Mouse (Mus musculus): ENCODE results near the gene Apol8. TPM values are rescaled to one million over a fixed set of nuclear protein-coding genes. Genes with fewer than 3 reads are reported as not detected.

The Apol8 gene
- polyA plus RNA-seq, 1 experiment = 0.08 TPM

GRCm38 (mm10) chr15:77774303-77774702 is 17.5 kb upstream of the Apol8 start:
- no peaks in the 10 kb centered on the region for H3K4me1 ChIP-seq (replicated peaks; ENCODE audit: control insufficient read depth, insufficient read depth, low read length)

DNA sequence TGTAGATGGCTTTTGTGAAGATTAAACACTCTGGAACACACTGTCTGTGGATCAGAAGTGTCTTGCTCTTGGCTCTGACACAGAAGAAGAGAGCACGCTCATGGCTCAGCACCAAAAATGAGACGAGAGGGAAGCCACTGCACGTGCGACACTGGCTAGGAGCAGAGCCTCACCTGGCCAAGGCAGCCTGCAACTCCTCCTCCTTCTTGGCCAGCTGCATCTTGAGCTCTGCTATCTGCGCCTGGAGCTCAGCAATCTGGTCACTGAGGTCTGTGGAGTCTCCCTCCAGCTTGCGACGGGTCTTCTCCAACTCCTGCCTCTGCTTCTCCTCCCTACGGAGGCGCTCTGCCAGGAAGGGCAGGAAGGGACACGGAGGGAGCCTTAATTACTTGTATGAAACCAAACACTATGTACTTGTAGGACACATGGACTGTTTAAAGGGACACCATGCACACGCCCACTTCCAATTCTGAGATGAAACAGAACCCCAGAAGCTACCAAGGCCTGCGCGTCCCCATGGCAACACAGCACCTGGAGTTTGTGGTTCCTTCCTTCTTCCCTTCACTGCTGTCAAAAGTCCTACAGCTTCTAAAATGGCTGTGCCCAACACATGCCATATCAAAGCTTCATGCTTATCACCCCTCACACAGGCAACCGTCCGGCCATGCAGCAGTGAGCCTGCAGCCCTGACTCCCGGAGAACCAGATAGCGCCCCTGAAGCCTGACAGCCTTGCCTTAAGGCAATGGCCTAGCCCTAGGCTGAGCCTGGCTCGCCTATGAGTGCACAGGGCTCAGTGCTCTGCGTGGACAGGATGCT is 16.5 kb upstream of the Apol8 start:
- Histone ChIP-seq H3K4me3 (ENCODE audit: control insufficient read depth, insufficient read depth, low read length) (no peak overlapping the region), H3K27me3 (ENCODE audit: control insufficient read depth, insufficient read depth, low read length) (no peaks in the 10 kb centered on the region), H3K36me3 (ENCODE audit: control insufficient read depth, insufficient read depth, low read length) (peaks cover 96% of the 10 kb centered on the region), H3K4me1 (replicated peaks; ENCODE audit: control insufficient read depth, insufficient read depth, low read length) (no peaks in the 10 kb centered on the region), H3K27ac (ENCODE audit: control insufficient read depth, insufficient read depth, low read length) (no peak overlapping the region)
- 89% methylated on average over 19 of the region's 19 CpGs for WGBS
- TF ChIP-seq CTCF (IDR thresholded peaks at IDR 0.05; ENCODE audit: borderline replicate concordance, control insufficient read depth, extremely low read depth, insufficient read depth, low read length, poor library complexity) = no peak
- TF ChIP-seq POLR2A (IDR thresholded peaks at IDR 0.05; ENCODE audit: control insufficient read depth, extremely low read depth, insufficient read depth, low read length, poor library complexity) = no peak
- no peak for DNase-seq

More at GRCm38 (mm10) chr15:77774303-77774702, 17.5 kb upstream of the Apol8 start:
- 98% methylated on average over 10 of the region's 10 CpGs for WGBS
- peaks cover 96% of the 10 kb centered on the region for H3K36me3 ChIP-seq (ENCODE audit: control insufficient read depth, insufficient read depth, low read length)
- no peak overlapping the region for H3K4me3 ChIP-seq (ENCODE audit: control insufficient read depth, insufficient read depth, low read length)
- H3K27ac ChIP-seq (ENCODE audit: control insufficient read depth, insufficient read depth, low read length) = no peak overlapping the region
- DNase-seq = no peak
- no peaks in the 10 kb centered on the region for H3K27me3 ChIP-seq (ENCODE audit: control insufficient read depth, insufficient read depth, low read length)
- no peak for TF ChIP-seq POLR2A (IDR thresholded peaks at IDR 0.05; ENCODE audit: control insufficient read depth, extremely low read depth, insufficient read depth, low read length, poor library complexity)
- no peak for TF ChIP-seq CTCF (IDR thresholded peaks at IDR 0.05; ENCODE audit: borderline replicate concordance, control insufficient read depth, extremely low read depth, insufficient read depth, low read length, poor library complexity)

GRCm38 (mm10) chr15:77770942-77771341 is 14.1 kb upstream of the Apol8 start:
- Histone ChIP-seq H3K27ac (ENCODE audit: control insufficient read depth, insufficient read depth, low read length) (no peak overlapping the region), H3K36me3 (ENCODE audit: control insufficient read depth, insufficient read depth, low read length) (peaks cover 96% of the 10 kb centered on the region), H3K27me3 (ENCODE audit: control insufficient read depth, insufficient read depth, low read length) (no peaks in the 10 kb centered on the region), H3K4me3 (ENCODE audit: control insufficient read depth, insufficient read depth, low read length) (no peak overlapping the region), H3K4me1 (replicated peaks; ENCODE audit: control insufficient read depth, insufficient read depth, low read length) (no peaks in the 10 kb centered on the region)
- no peak for TF ChIP-seq CTCF (IDR thresholded peaks at IDR 0.05; ENCODE audit: borderline replicate concordance, control insufficient read depth, extremely low read depth, insufficient read depth, low read length, poor library complexity)
- TF ChIP-seq POLR2A (IDR thresholded peaks at IDR 0.05; ENCODE audit: control insufficient read depth, extremely low read depth, insufficient read depth, low read length, poor library complexity) = no peak
- 97% methylated on average over 9 of the region's 9 CpGs for WGBS
- no peak for DNase-seq

DNA sequence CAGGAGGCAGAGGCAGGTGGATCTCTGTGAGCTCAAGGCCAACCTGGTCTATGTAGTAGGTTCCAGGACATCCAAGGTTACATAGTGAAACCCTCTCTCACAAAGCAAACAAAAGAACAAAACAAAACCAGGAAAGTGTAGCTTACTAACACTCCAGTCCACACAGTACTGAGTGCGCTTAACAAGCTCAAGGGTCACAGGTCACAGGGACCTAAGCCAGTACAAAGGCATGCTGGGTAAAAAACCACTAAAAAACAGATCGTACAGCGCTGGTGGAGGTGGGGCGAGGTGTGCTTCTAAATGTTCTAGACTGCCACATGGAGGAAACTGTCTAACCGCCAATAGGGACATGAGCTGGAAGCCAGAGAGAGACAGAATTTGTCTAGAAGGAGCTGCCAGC is 13.5 kb upstream of the Apol8 start:
- no peaks in the 10 kb centered on the region for H3K4me1 ChIP-seq (replicated peaks; ENCODE audit: control insufficient read depth, insufficient read depth, low read length)
- no peak overlapping the region for H3K4me3 ChIP-seq (ENCODE audit: control insufficient read depth, insufficient read depth, low read length)
- peaks cover 97% of the 10 kb centered on the region for H3K36me3 ChIP-seq (ENCODE audit: control insufficient read depth, insufficient read depth, low read length)
- 94% methylated on average over 5 of the region's 5 CpGs for WGBS
- no peak for DNase-seq
- no peak for TF ChIP-seq CTCF (IDR thresholded peaks at IDR 0.05; ENCODE audit: borderline replicate concordance, control insufficient read depth, extremely low read depth, insufficient read depth, low read length, poor library complexity)
- no peak for TF ChIP-seq POLR2A (IDR thresholded peaks at IDR 0.05; ENCODE audit: control insufficient read depth, extremely low read depth, insufficient read depth, low read length, poor library complexity)
- no peak overlapping the region for H3K27ac ChIP-seq (ENCODE audit: control insufficient read depth, insufficient read depth, low read length)
- no peaks in the 10 kb centered on the region for H3K27me3 ChIP-seq (ENCODE audit: control insufficient read depth, insufficient read depth, low read length)

DNA sequence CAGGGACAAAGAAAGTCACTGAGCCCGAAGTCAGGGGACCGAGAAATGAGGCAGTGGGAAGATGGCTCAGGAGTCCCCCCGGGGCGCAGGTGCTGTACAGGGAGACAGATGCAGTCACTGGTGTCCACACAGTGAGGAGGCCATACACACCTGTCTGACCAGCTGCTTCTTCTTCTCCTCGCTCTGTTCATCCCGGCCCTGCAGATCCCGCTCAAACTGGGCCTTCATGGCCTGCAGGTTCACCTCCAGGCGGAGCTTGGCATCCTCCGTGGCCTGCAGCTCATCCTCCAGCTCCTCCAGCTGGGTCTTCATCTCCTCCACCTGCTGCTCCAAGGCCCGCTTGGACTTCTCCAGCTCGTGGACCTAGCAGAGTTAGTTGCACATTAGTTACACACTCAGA is 10.2 kb upstream of the Apol8 start:
- DNase-seq = no peak
- no peak for TF ChIP-seq CTCF (IDR thresholded peaks at IDR 0.05; ENCODE audit: borderline replicate concordance, control insufficient read depth, extremely low read depth, insufficient read depth, low read length, poor library complexity)
- no peak for TF ChIP-seq POLR2A (IDR thresholded peaks at IDR 0.05; ENCODE audit: control insufficient read depth, extremely low read depth, insufficient read depth, low read length, poor library complexity)
- no peak overlapping the region for H3K27ac ChIP-seq (ENCODE audit: control insufficient read depth, insufficient read depth, low read length)
- peaks cover 99% of the 10 kb centered on the region for H3K36me3 ChIP-seq (ENCODE audit: control insufficient read depth, insufficient read depth, low read length)
- no peak overlapping the region for H3K4me3 ChIP-seq (ENCODE audit: control insufficient read depth, insufficient read depth, low read length)
- H3K27me3 ChIP-seq (ENCODE audit: control insufficient read depth, insufficient read depth, low read length) = no peaks in the 10 kb centered on the region
- H3K4me1 ChIP-seq (replicated peaks; ENCODE audit: control insufficient read depth, insufficient read depth, low read length) = no peaks in the 10 kb centered on the region
- 96% methylated on average over 11 of the region's 11 CpGs for WGBS

DNA sequence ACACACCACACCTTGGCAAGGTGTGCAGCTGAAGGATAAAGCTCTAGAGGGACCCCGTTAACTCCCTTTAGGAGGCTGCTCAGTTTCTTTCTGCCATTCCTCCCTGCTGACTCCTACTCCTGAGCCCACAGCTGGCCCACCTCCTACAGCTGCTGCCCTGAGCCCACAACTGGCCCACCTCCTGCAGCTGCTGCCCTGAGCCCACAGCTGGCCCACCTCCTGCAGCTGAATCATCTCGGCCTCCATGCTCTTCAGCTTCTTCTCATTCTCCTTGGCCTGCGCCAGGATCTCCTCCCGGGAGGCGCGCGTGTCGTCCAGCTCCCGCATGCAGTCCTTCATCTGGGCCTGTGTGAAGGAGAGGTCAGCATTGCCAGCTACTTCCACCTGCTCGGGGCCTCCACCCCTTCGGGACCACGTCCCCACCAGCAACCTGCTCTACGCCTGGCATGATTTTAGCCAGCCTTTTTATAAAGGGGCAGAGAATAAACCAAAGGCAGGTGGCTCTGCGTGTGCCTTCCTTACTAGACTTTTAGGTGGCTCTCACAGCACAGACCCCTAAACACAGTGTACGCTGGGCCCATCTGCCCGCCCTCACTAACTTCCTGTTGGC is 8.8 kb upstream of the Apol8 start:
- Histone ChIP-seq H3K4me3 (ENCODE audit: control insufficient read depth, insufficient read depth, low read length) (no peak overlapping the region), H3K36me3 (ENCODE audit: control insufficient read depth, insufficient read depth, low read length) (peaks cover 99% of the 10 kb centered on the region), H3K4me1 (replicated peaks; ENCODE audit: control insufficient read depth, insufficient read depth, low read length) (no peaks in the 10 kb centered on the region), H3K27ac (ENCODE audit: control insufficient read depth, insufficient read depth, low read length) (no peak overlapping the region), H3K27me3 (ENCODE audit: control insufficient read depth, insufficient read depth, low read length) (no peaks in the 10 kb centered on the region)
- TF ChIP-seq CTCF (IDR thresholded peaks at IDR 0.05; ENCODE audit: borderline replicate concordance, control insufficient read depth, extremely low read depth, insufficient read depth, low read length, poor library complexity) (no peak), POLR2A (IDR thresholded peaks at IDR 0.05; ENCODE audit: control insufficient read depth, extremely low read depth, insufficient read depth, low read length, poor library complexity) (no peak)
- no peak for DNase-seq
- WGBS = 94% methylated on average over 16 of the region's 16 CpGs

Measured in thymus, adult 2 months (tissue).